Mouse (Mus musculus): ENCODE data around the gene Pde10a. TPM values are rescaled to one million over a fixed set of nuclear protein-coding genes. Genes with fewer than 3 reads are reported as not detected.

The Pde10a gene
- total RNA-seq, 1 experiment, result 2.6 TPM

GRCm38 (mm10) chr17:8493461-8493860 lies 31.7 kb upstream of the Pde10a start:
- TF ChIP-seq HCFC1 (IDR thresholded peaks at IDR 0.05; ENCODE audit: borderline replicate concordance, insufficient read depth, low read length), result no peak
- TF ChIP-seq MAFK (IDR thresholded peaks at IDR 0.05; ENCODE audit: insufficient read depth, low read depth, low read length), result no peak
- no peak for TF ChIP-seq ZC3H11A (IDR thresholded peaks at IDR 0.05; ENCODE audit: borderline replicate concordance, low read depth, low read length)
- no peak for TF ChIP-seq ZNF384 (IDR thresholded peaks at IDR 0.05; ENCODE audit: low read depth, low read length)
- no peak for TF ChIP-seq CHD2 (IDR thresholded peaks at IDR 0.05; ENCODE audit: low read depth, low read length)
- H3K36me3 ChIP-seq (ENCODE audit: control insufficient read depth, insufficient read depth, low read length, poor library complexity, severe bottlenecking), result no peaks in the 10 kb centered on the region
- H3K9ac ChIP-seq (ENCODE audit: insufficient read depth, low read depth, low read length, poor library complexity, severe bottlenecking), result no peak overlapping the region
- no peak for DNase-seq (ENCODE audit: low read depth, low spot score)
- in situ Hi-C loops (cut with MboI; ENCODE audit: low sequenced_read_pairs in 2 of 2, unreplicated experiment in 2 of 2), result no loop called here
- no peaks in the 10 kb centered on the region for H3K9me3 ChIP-seq (ENCODE audit: control insufficient read depth, insufficient read depth, low read depth, low read length)
- no peaks in the 10 kb centered on the region for H3K4me1 ChIP-seq (ENCODE audit: control insufficient read depth in 2 of 2, insufficient read depth in 2 of 2, low read length in 2 of 2, poor library complexity in 1 of 2)
- no peak overlapping the region for H3K4me3 ChIP-seq (ENCODE audit: insufficient read depth in 1 of 2, low read depth in 1 of 2, low read length in 2 of 2, poor library complexity in 1 of 2, severe bottlenecking in 1 of 2)
- no peak overlapping the region for H3K27ac ChIP-seq (ENCODE audit: insufficient read depth, low read depth, low read length, poor library complexity, severe bottlenecking)

- H3K9me3 ChIP-seq (ENCODE audit: control insufficient read depth, insufficient read depth, low read depth, low read length), result no peaks in the 10 kb centered on the region
- H3K36me3 ChIP-seq (ENCODE audit: control insufficient read depth, insufficient read depth, low read length, poor library complexity, severe bottlenecking), result no peaks in the 10 kb centered on the region
- no peak overlapping the region for H3K27ac ChIP-seq (ENCODE audit: insufficient read depth, low read depth, low read length, poor library complexity, severe bottlenecking)
- in situ Hi-C loops (cut with MboI; ENCODE audit: low sequenced_read_pairs in 2 of 2, unreplicated experiment in 2 of 2), result no loop called here
- no peaks in the 10 kb centered on the region for H3K4me1 ChIP-seq (ENCODE audit: control insufficient read depth in 2 of 2, insufficient read depth in 2 of 2, low read length in 2 of 2, poor library complexity in 1 of 2)
- TF ChIP-seq CHD2 (IDR thresholded peaks at IDR 0.05; ENCODE audit: low read depth, low read length) (no peak), HCFC1 (IDR thresholded peaks at IDR 0.05; ENCODE audit: borderline replicate concordance, insufficient read depth, low read length) (no peak)
- no peak overlapping the region for H3K9ac ChIP-seq (ENCODE audit: insufficient read depth, low read depth, low read length, poor library complexity, severe bottlenecking)
- no peak for DNase-seq (ENCODE audit: low read depth, low spot score)
- no peak overlapping the region for H3K4me3 ChIP-seq (ENCODE audit: insufficient read depth in 1 of 2, low read depth in 1 of 2, low read length in 2 of 2, poor library complexity in 1 of 2, severe bottlenecking in 1 of 2)
These were observed 27.0 kb upstream of the Pde10a start for GRCm38 (mm10) chr17:8498151-8498550.

GRCm38 (mm10) chr17:8498655-8499054 lies 26.5 kb upstream of the Pde10a start:
- in situ Hi-C loops (cut with MboI; ENCODE audit: low sequenced_read_pairs in 2 of 2, unreplicated experiment in 2 of 2), result no loop called here
- H3K27ac ChIP-seq (ENCODE audit: insufficient read depth, low read depth, low read length, poor library complexity, severe bottlenecking), result no peak overlapping the region
- H3K9me3 ChIP-seq (ENCODE audit: control insufficient read depth, insufficient read depth, low read depth, low read length), result no peaks in the 10 kb centered on the region
- H3K4me1 ChIP-seq (ENCODE audit: control insufficient read depth in 2 of 2, insufficient read depth in 2 of 2, low read length in 2 of 2, poor library complexity in 1 of 2), result no peaks in the 10 kb centered on the region
- DNase-seq (ENCODE audit: low read depth, low spot score), result no peak
- TF ChIP-seq MAFK (IDR thresholded peaks at IDR 0.05; ENCODE audit: insufficient read depth, low read depth, low read length), result no peak
- no peak overlapping the region for H3K4me3 ChIP-seq (ENCODE audit: insufficient read depth in 1 of 2, low read depth in 1 of 2, low read length in 2 of 2, poor library complexity in 1 of 2, severe bottlenecking in 1 of 2)
- H3K36me3 ChIP-seq (ENCODE audit: control insufficient read depth, insufficient read depth, low read length, poor library complexity, severe bottlenecking), result no peaks in the 10 kb centered on the region
- no peak overlapping the region for H3K9ac ChIP-seq (ENCODE audit: insufficient read depth, low read depth, low read length, poor library complexity, severe bottlenecking)

- DNase-seq (ENCODE audit: low read depth, low spot score), result no peak
- in situ Hi-C loops (cut with MboI; ENCODE audit: low sequenced_read_pairs in 2 of 2, unreplicated experiment in 2 of 2), result no loop called here
- no peak overlapping the region for H3K27ac ChIP-seq (ENCODE audit: insufficient read depth, low read depth, low read length, poor library complexity, severe bottlenecking)
- no peaks in the 10 kb centered on the region for H3K9me3 ChIP-seq (ENCODE audit: control insufficient read depth, insufficient read depth, low read depth, low read length)
- no peaks in the 10 kb centered on the region for H3K36me3 ChIP-seq (ENCODE audit: control insufficient read depth, insufficient read depth, low read length, poor library complexity, severe bottlenecking)
- TF ChIP-seq ZC3H11A (IDR thresholded peaks at IDR 0.05; ENCODE audit: borderline replicate concordance, low read depth, low read length) (no peak), CHD2 (IDR thresholded peaks at IDR 0.05; ENCODE audit: low read depth, low read length) (no peak), HCFC1 (IDR thresholded peaks at IDR 0.05; ENCODE audit: borderline replicate concordance, insufficient read depth, low read length) (no peak), ZNF384 (IDR thresholded peaks at IDR 0.05; ENCODE audit: low read depth, low read length) (no peak), MAFK (IDR thresholded peaks at IDR 0.05; ENCODE audit: insufficient read depth, low read depth, low read length) (no peak)
- no peak overlapping the region for H3K4me3 ChIP-seq (ENCODE audit: insufficient read depth in 1 of 2, low read depth in 1 of 2, low read length in 2 of 2, poor library complexity in 1 of 2, severe bottlenecking in 1 of 2)
- no peak overlapping the region for H3K9ac ChIP-seq (ENCODE audit: insufficient read depth, low read depth, low read length, poor library complexity, severe bottlenecking)
- no peaks in the 10 kb centered on the region for H3K4me1 ChIP-seq (ENCODE audit: control insufficient read depth in 2 of 2, insufficient read depth in 2 of 2, low read length in 2 of 2, poor library complexity in 1 of 2)
These were observed 25.5 kb upstream of the Pde10a start for GRCm38 (mm10) chr17:8499564-8500117.

- in situ Hi-C loops (cut with MboI; ENCODE audit: low sequenced_read_pairs in 2 of 2, unreplicated experiment in 2 of 2), result no loop called here
- H3K27ac ChIP-seq (ENCODE audit: insufficient read depth, low read depth, low read length, poor library complexity, severe bottlenecking), result no peak overlapping the region
- H3K9me3 ChIP-seq (ENCODE audit: control insufficient read depth, insufficient read depth, low read depth, low read length), result no peaks in the 10 kb centered on the region
- no peak overlapping the region for H3K9ac ChIP-seq (ENCODE audit: insufficient read depth, low read depth, low read length, poor library complexity, severe bottlenecking)
- peaks cover 0 to 10% of the 10 kb centered on the region in 2 experiments; a peak in 1 of 4 replicates for H3K4me1 ChIP-seq (ENCODE audit: control insufficient read depth in 2 of 2, insufficient read depth in 2 of 2, low read length in 2 of 2, poor library complexity in 1 of 2)
- DNase-seq (ENCODE audit: low read depth, low spot score), result no peak
- no peak overlapping the region for H3K4me3 ChIP-seq (ENCODE audit: insufficient read depth in 1 of 2, low read depth in 1 of 2, low read length in 2 of 2, poor library complexity in 1 of 2, severe bottlenecking in 1 of 2)
- no peak for TF ChIP-seq CHD2 (IDR thresholded peaks at IDR 0.05; ENCODE audit: low read depth, low read length)
- H3K36me3 ChIP-seq (ENCODE audit: control insufficient read depth, insufficient read depth, low read length, poor library complexity, severe bottlenecking), result no peaks in the 10 kb centered on the region
These were observed 20.8 kb upstream of the Pde10a start for GRCm38 (mm10) chr17:8504381-8504780.

All from ES-E14 (cell line).